Mouse (Mus musculus) intestine, postnatal 0 days (tissue): ENCODE data around the gene Fermt3. TPM values are rescaled to one million over a fixed set of nuclear protein-coding genes. Genes with fewer than 3 reads are reported as not detected.
A peak's percentile ranks its signal among the peaks of the same experiment; 100 is the strongest.

ENCODE experiments used
- ATAC-seq: fragments of 200-750 bp; cut with Nextera tagmentation; 2 replicates; pipeline ENCODE4 v1.8.0; 2017; ENCODE audit warnings: mild to moderate bottlenecking, moderate TSS enrichment, moderate library complexity
- H3K27ac ChIP-seq: fragments of 300-500 bp; sonication (generic); 2 replicates; pipeline ENCODE4 v1.5.1; 2014; ENCODE audit warnings: mild to moderate bottlenecking, low read depth, low read length, moderate library complexity
- H3K27me3 ChIP-seq: fragments of 300-500 bp; sonication (generic); replicated peaks from 2 replicates; pipeline ENCODE4 v1.6.1; 2014; ENCODE audit warnings: low read length, mixed read lengths; ENCODE audit not compliant: control insufficient read depth, insufficient read depth
- H3K36me3 ChIP-seq: fragments of 300-500 bp; sonication (generic); 2 replicates; pipeline ENCODE4 v1.6.1; 2014; ENCODE audit warnings: mild to moderate bottlenecking, moderate library complexity; ENCODE audit not compliant: control insufficient read depth, insufficient read depth
- H3K4me1 ChIP-seq: fragments of 300-500 bp; sonication (generic); replicated peaks from 2 replicates; pipeline ENCODE4 v1.6.1; 2014; ENCODE audit warnings: antibody characterized with exemption, low read length, mixed read lengths; ENCODE audit not compliant: control insufficient read depth, insufficient read depth
- H3K4me2 ChIP-seq: fragments of 300-500 bp; sonication (generic); replicated peaks from 2 replicates; pipeline ENCODE4 v1.6.1; 2014; ENCODE audit warnings: low read depth, mild to moderate bottlenecking, moderate library complexity
- H3K4me3 ChIP-seq: fragments of 300-500 bp; sonication (generic); 2 replicates; pipeline ENCODE4 v1.5.1; 2014; ENCODE audit warnings: low read depth, low read length
- H3K9ac ChIP-seq: fragments of 300-500 bp; sonication (generic); 2 replicates; pipeline ENCODE4 v1.6.1; 2014; ENCODE audit warnings: mild to moderate bottlenecking, low read depth, low read length
- H3K9me3 ChIP-seq: fragments of 300-500 bp; sonication (generic); 2 replicates; pipeline ENCODE4 v1.6.1; 2016; ENCODE audit warnings: mixed run types; ENCODE audit not compliant: control insufficient read depth
- CTCF ChIP-seq: sonication (generic); IDR thresholded peaks from 2 replicates; pipeline ENCODE4 v1.5.1; 2016; ENCODE audit warnings: low read depth, mild to moderate bottlenecking, control low read depth, antibody characterized with exemption, moderate library complexity
- WGBS: fragments of 180-500 bp; shearing (Covaris S2); extraction: QIAGEN DNeasy Blood & Tissue Kit; methylation state at CpG from one replicate; pipeline ENCODE4 v1.1.7; 2014; 5-methylcytosine and 5-hydroxymethylcytosine counted together
- polyA plus RNA-seq: library from polyadenylated mRNA; unstranded; fragments of >200 nt; fragmentation: Nextera tagmentation; extraction: Ambion mirVana; gene quantifications from 2 replicates; pipeline ENCODE4 v1.2.1, GENCODE M21; 2015

The Fermt3 gene
- polyA plus RNA-seq, 1 experiment from 2014 or later: 8.9 TPM

- no peaks in the 10 kb centered on the region for H3K9me3 ChIP-seq
- peaks cover 7% of the 10 kb centered on the region; the same call in 1 of the 2 replicates for H3K4me1 ChIP-seq
- under 1% methylated on average over 16 of the region's 16 CpGs for WGBS
- peak within 1 kb of the TSS; percentile 88 for H3K27ac ChIP-seq
- peak within 1 kb of the TSS; percentile 53 for H3K9ac ChIP-seq
- peaks cover 8% of the 10 kb centered on the region; the same call in 1 of the 2 replicates for H3K36me3 ChIP-seq
- H3K4me3 ChIP-seq: peak within 1 kb of the TSS; percentile 59
- H3K27me3 ChIP-seq: no peaks in the 10 kb centered on the region
- peak; percentile 63 for TF ChIP-seq CTCF
- no peak for ATAC-seq
- peak within 1 kb of the TSS; percentile 88 for H3K4me2 ChIP-seq
Observed at GRCm38 (mm10) chr19:6975537-6976521, 43.4 kb downstream of the Fermt3 start, which contains the start of gene Plcb3. Gene Plcb3, minus strand, starts transcription at chr19:6976470.

- peak within 1 kb of the TSS; percentile 88 for H3K27ac ChIP-seq
- peak; percentile 44 for ATAC-seq
- peak within 1 kb of the TSS; percentile 59 for H3K4me3 ChIP-seq
- peaks cover 14% of the 10 kb centered on the region for H3K4me1 ChIP-seq
- WGBS: under 1% methylated on average over 65 of the region's 84 CpGs
- H3K36me3 ChIP-seq: peaks cover 8% of the 10 kb centered on the region; the same call in 1 of the 2 replicates
- no peaks in the 10 kb centered on the region for H3K27me3 ChIP-seq
- H3K4me2 ChIP-seq: peak within 1 kb of the TSS; percentile 88
- H3K9ac ChIP-seq: peak within 1 kb of the TSS; percentile 69
- H3K9me3 ChIP-seq: no peaks in the 10 kb centered on the region
- TF ChIP-seq CTCF: no peak
Observed at GRCm38 (mm10) chr19:6974211-6975205, 44.8 kb downstream of the Fermt3 start, which contains the start of gene Ppp1r14b. Gene Ppp1r14b, plus strand, starts transcription at chr19:6974968.

GRCm38 (mm10) chr19:6973581-6974190 is 45.6 kb downstream of the Fermt3 start:
- 38% methylated on average over 12 of the region's 12 CpGs for WGBS
- peak overlapping the region; percentile 88 for H3K4me2 ChIP-seq
- H3K4me1 ChIP-seq: peaks cover 14% of the 10 kb centered on the region
- H3K4me3 ChIP-seq: peak overlapping the region; percentile 59
- no peak overlapping the region for H3K9ac ChIP-seq
- H3K36me3 ChIP-seq: peaks cover 8% of the 10 kb centered on the region; the same call in 1 of the 2 replicates
- TF ChIP-seq CTCF: no peak
- no peaks in the 10 kb centered on the region for H3K9me3 ChIP-seq
- no peak overlapping the region for H3K27ac ChIP-seq
- H3K27me3 ChIP-seq: no peaks in the 10 kb centered on the region
- no peak for ATAC-seq

- no peaks in the 10 kb centered on the region for H3K27me3 ChIP-seq
- 72% methylated on average over 13 of the region's 13 CpGs for WGBS
Observed at GRCm38 (mm10) chr19:6972247-6972917, 46.9 kb downstream of the Fermt3 start.

GRCm38 (mm10) chr19:6971644-6972043 is 47.6 kb downstream of the Fermt3 start:
- no peak for ATAC-seq
- Histone ChIP-seq H3K4me1 (peaks cover 14% of the 10 kb centered on the region), H3K4me3 (no peak overlapping the region), H3K27me3 (no peaks in the 10 kb centered on the region), H3K9ac (no peak overlapping the region), H3K9me3 (no peaks in the 10 kb centered on the region), H3K36me3 (peaks cover 3% of the 10 kb centered on the region; the same call in 1 of the 2 replicates), H3K27ac (no peak overlapping the region), H3K4me2 (no peak overlapping the region; the same call in 1 of the 2 replicates)
- TF ChIP-seq CTCF: no peak
- 22% methylated on average over 6 of the region's 6 CpGs for WGBS

More at GRCm38 (mm10) chr19:6972247-6972917, 46.9 kb downstream of the Fermt3 start:
- no peak overlapping the region for H3K4me2 ChIP-seq
- no peak overlapping the region for H3K9ac ChIP-seq
- no peak for ATAC-seq
- H3K4me1 ChIP-seq: peaks cover 14% of the 10 kb centered on the region
- no peak for TF ChIP-seq CTCF
- no peaks in the 10 kb centered on the region for H3K9me3 ChIP-seq
- no peak overlapping the region for H3K4me3 ChIP-seq
- peaks cover 7% of the 10 kb centered on the region; the same call in 1 of the 2 replicates for H3K36me3 ChIP-seq
- H3K27ac ChIP-seq: peak overlapping the region; percentile 21; the same call in 1 of the 2 replicates
